Mouse (Mus musculus): Measurements from ENCODE around the gene Zbtb5. TPM values are rescaled to one million over a fixed set of nuclear protein-coding genes. Genes with fewer than 3 reads are reported as not detected.

Gene Zbtb5
- polyA plus RNA-seq, 1 experiment = 12.7 TPM

DNA sequence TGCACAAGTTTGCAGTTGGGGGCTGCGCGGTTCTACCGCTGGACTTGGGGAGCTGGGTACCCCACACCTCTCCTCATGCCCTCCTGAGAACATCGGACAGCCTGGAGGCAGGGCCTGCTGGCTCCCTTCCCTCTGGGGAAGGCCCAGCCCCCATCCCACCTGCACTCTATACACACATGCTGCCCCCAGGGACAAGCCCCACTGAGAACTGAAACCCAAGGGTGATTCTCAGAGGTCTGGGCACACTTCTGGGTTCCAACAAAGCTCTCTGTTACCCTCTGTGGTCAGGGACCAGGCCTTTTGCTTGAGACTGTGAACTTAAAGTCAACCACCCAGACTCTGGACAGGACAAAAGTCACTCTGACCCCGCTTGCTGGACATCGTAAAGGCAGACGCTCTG, 42.2 kb downstream of the Zbtb5 start:
- Histone ChIP-seq H3K4me3 (ENCODE audit: extremely low read depth, insufficient read depth, insufficient read length) (no peak overlapping the region; the same call in 1 of the 2 replicates), H3K27ac (ENCODE audit: insufficient read depth, low read length) (peak overlapping the region; percentile 87), H3K36me3 (ENCODE audit: control insufficient read depth, insufficient read depth, low read length) (no peaks in the 10 kb centered on the region), H3K27me3 (ENCODE audit: control insufficient read depth, insufficient read depth, low read length) (no peaks in the 10 kb centered on the region), H3K4me1 (ENCODE audit: control insufficient read depth, insufficient read depth, insufficient read length) (peaks cover 45% of the 10 kb centered on the region; the same call in 1 of the 2 replicates)
- TF ChIP-seq POLR2A (IDR thresholded peaks at IDR 0.05; ENCODE audit: low read depth, low read length) (peak; percentile 17; the same call in 1 of the 2 replicates), CTCF (IDR thresholded peaks at IDR 0.05; ENCODE audit: extremely low read depth, insufficient read depth, insufficient read length, insufficient replicate concordance) (no peak)
- peak; percentile 65 to 84 for DNase-seq (ENCODE audit: low read depth in 1 of 2, low spot score in 2 of 2)
- WGBS = 32% methylated on average over 7 of the region's 7 CpGs

DNA sequence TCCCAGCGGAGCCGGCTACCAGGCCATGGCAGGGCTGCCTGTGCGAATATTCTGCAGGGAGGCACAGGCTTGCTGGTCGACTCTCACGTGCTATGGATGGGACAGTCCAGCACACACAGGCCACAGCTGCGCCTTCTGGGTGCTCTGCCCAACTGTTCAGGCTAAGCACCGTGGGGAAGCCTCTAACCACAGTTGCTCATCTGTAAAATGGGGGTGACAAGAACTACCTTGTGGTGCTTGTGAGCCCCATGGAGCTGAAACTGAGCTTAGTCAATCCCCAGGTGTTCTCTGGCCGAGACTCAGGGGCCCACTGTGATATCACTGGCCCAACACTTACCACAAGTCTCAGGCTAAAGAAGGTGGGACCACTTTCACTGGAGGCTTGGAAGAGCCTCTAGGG, 44.8 kb downstream of the Zbtb5 start:
- Histone ChIP-seq H3K36me3 (ENCODE audit: control insufficient read depth, insufficient read depth, low read length) (no peaks in the 10 kb centered on the region), H3K27me3 (ENCODE audit: control insufficient read depth, insufficient read depth, low read length) (no peaks in the 10 kb centered on the region), H3K27ac (ENCODE audit: insufficient read depth, low read length) (peak overlapping the region; percentile 78), H3K4me3 (ENCODE audit: extremely low read depth, insufficient read depth, insufficient read length) (peak overlapping the region; percentile 47), H3K4me1 (ENCODE audit: control insufficient read depth, insufficient read depth, insufficient read length) (peaks cover 50% of the 10 kb centered on the region)
- 41% methylated on average over 8 of the region's 8 CpGs for WGBS
- DNase-seq (ENCODE audit: low read depth in 1 of 2, low spot score in 2 of 2) = peak in 1 of 2 experiments; percentile 64
- no peak for TF ChIP-seq CTCF (IDR thresholded peaks at IDR 0.05; ENCODE audit: extremely low read depth, insufficient read depth, insufficient read length, insufficient replicate concordance)
- TF ChIP-seq POLR2A (IDR thresholded peaks at IDR 0.05; ENCODE audit: low read depth, low read length) = no peak; the same call in 1 of the 2 replicates

DNA sequence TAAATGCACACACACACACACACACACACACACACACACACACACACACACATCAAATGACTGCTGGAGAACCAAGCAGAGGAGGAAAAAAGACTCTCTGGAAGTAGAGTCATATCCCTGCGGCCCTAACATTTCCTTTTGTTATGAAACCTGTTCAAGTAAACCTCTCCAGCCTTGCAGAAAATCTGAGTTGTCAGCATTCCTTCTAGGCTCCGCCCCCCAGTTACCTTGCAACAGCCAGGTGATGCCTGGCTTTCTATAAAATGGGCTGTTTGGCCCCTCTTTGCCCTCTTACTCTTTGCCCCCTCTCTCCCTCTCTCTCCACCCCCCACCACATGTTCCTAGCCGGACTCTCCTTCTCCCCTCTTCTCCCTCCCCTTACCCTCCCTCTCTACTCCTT, 46.5 kb downstream of the Zbtb5 start:
- Histone ChIP-seq H3K27me3 (ENCODE audit: control insufficient read depth, insufficient read depth, low read length) (no peaks in the 10 kb centered on the region), H3K4me3 (ENCODE audit: extremely low read depth, insufficient read depth, insufficient read length) (no peak overlapping the region), H3K4me1 (ENCODE audit: control insufficient read depth, insufficient read depth, insufficient read length) (peaks cover 49% of the 10 kb centered on the region), H3K27ac (ENCODE audit: insufficient read depth, low read length) (peak overlapping the region; percentile 78), H3K36me3 (ENCODE audit: control insufficient read depth, insufficient read depth, low read length) (no peaks in the 10 kb centered on the region)
- WGBS = 81% methylated on average over 3 of the region's 3 CpGs
- TF ChIP-seq CTCF (IDR thresholded peaks at IDR 0.05; ENCODE audit: extremely low read depth, insufficient read depth, insufficient read length, insufficient replicate concordance) (no peak), POLR2A (IDR thresholded peaks at IDR 0.05; ENCODE audit: low read depth, low read length) (no peak)
- no peak for DNase-seq (ENCODE audit: low read depth in 1 of 2, low spot score in 2 of 2)

DNA sequence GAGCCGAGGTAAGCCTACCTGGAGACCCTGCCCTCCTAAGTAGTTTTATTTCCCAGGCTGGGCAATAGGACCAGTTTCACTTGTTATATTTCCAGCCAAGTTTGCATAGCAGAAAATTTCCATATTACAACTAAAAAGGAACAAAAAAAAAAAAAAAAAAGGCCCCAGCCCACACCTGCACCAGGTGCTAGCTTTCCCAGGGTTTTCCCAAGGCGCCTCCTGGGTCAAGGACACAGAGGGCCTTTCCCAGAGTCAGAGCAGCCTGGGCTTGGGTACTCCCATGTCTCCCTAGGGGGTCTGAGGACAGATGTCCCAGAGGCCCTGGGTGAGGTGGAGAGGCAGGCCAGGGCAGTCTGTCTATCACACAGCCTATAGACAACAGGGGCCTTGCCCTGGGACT, 47.0 kb downstream of the Zbtb5 start:
- H3K27me3 ChIP-seq (ENCODE audit: control insufficient read depth, insufficient read depth, low read length) = no peaks in the 10 kb centered on the region
- TF ChIP-seq CTCF (IDR thresholded peaks at IDR 0.05; ENCODE audit: extremely low read depth, insufficient read depth, insufficient read length, insufficient replicate concordance) = no peak
- TF ChIP-seq POLR2A (IDR thresholded peaks at IDR 0.05; ENCODE audit: low read depth, low read length) = no peak
- DNase-seq (ENCODE audit: low read depth in 1 of 2, low spot score in 2 of 2) = no peak
- peak overlapping the region; percentile 78 for H3K27ac ChIP-seq (ENCODE audit: insufficient read depth, low read length)
- 48% methylated on average over 2 of the region's 2 CpGs for WGBS
- no peak overlapping the region for H3K4me3 ChIP-seq (ENCODE audit: extremely low read depth, insufficient read depth, insufficient read length)
- H3K4me1 ChIP-seq (ENCODE audit: control insufficient read depth, insufficient read depth, insufficient read length) = peaks cover 43% of the 10 kb centered on the region
- H3K36me3 ChIP-seq (ENCODE audit: control insufficient read depth, insufficient read depth, low read length) = no peaks in the 10 kb centered on the region

GRCm38 (mm10) chr4:44963156-44963555, 49.1 kb downstream of the Zbtb5 start:
- TF ChIP-seq CTCF (IDR thresholded peaks at IDR 0.05; ENCODE audit: extremely low read depth, insufficient read depth, insufficient read length, insufficient replicate concordance) (no peak), POLR2A (IDR thresholded peaks at IDR 0.05; ENCODE audit: low read depth, low read length) (no peak)
- peaks cover 27% of the 10 kb centered on the region for H3K4me1 ChIP-seq (ENCODE audit: control insufficient read depth, insufficient read depth, insufficient read length)
- 25% methylated on average over 11 of the region's 11 CpGs for WGBS
- H3K27me3 ChIP-seq (ENCODE audit: control insufficient read depth, insufficient read depth, low read length) = no peaks in the 10 kb centered on the region
- no peak overlapping the region for H3K4me3 ChIP-seq (ENCODE audit: extremely low read depth, insufficient read depth, insufficient read length)
- no peaks in the 10 kb centered on the region for H3K36me3 ChIP-seq (ENCODE audit: control insufficient read depth, insufficient read depth, low read length)
- H3K27ac ChIP-seq (ENCODE audit: insufficient read depth, low read length) = no peak overlapping the region
- no peak for DNase-seq (ENCODE audit: low read depth in 1 of 2, low spot score in 2 of 2)

GRCm38 (mm10) chr4:44959220-44959619, 53.0 kb downstream of the Zbtb5 start:
- no peak overlapping the region for H3K4me3 ChIP-seq (ENCODE audit: extremely low read depth, insufficient read depth, insufficient read length)
- DNase-seq (ENCODE audit: low read depth in 1 of 2, low spot score in 2 of 2) = no peak
- H3K36me3 ChIP-seq (ENCODE audit: control insufficient read depth, insufficient read depth, low read length) = no peaks in the 10 kb centered on the region
- H3K27ac ChIP-seq (ENCODE audit: insufficient read depth, low read length) = no peak overlapping the region
- WGBS = 97% methylated on average over 13 of the region's 13 CpGs
- TF ChIP-seq POLR2A (IDR thresholded peaks at IDR 0.05; ENCODE audit: low read depth, low read length) (no peak), CTCF (IDR thresholded peaks at IDR 0.05; ENCODE audit: extremely low read depth, insufficient read depth, insufficient read length, insufficient replicate concordance) (no peak)
- H3K4me1 ChIP-seq (ENCODE audit: control insufficient read depth, insufficient read depth, insufficient read length) = peaks cover 9% of the 10 kb centered on the region
- no peaks in the 10 kb centered on the region for H3K27me3 ChIP-seq (ENCODE audit: control insufficient read depth, insufficient read depth, low read length)

DNA sequence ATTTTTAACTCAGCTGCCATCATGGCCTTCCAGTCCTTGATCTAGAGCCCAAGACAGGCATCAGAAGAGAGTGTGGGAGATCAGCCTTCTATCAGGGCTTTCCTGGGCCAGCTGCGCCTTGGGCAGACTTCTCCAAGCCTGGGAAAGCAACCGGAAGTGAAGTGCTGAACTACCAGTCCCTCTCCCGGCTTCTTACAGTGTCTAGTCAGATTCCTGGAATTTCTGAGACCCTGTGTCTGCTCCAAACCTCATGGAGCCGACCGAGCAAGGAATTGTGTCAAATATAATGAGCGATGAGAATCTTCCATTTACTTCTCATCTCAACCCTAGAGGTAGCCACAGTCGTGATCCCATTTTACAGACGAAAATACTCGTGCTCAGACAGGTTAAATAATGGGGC, 53.4 kb downstream of the Zbtb5 start:
- no peak for DNase-seq (ENCODE audit: low read depth in 1 of 2, low spot score in 2 of 2)
- H3K4me1 ChIP-seq (ENCODE audit: control insufficient read depth, insufficient read depth, insufficient read length) = peaks cover 9% of the 10 kb centered on the region
- TF ChIP-seq CTCF (IDR thresholded peaks at IDR 0.05; ENCODE audit: extremely low read depth, insufficient read depth, insufficient read length, insufficient replicate concordance) (no peak), POLR2A (IDR thresholded peaks at IDR 0.05; ENCODE audit: low read depth, low read length) (no peak)
- H3K4me3 ChIP-seq (ENCODE audit: extremely low read depth, insufficient read depth, insufficient read length) = no peak overlapping the region
- H3K36me3 ChIP-seq (ENCODE audit: control insufficient read depth, insufficient read depth, low read length) = no peaks in the 10 kb centered on the region
- no peak overlapping the region for H3K27ac ChIP-seq (ENCODE audit: insufficient read depth, low read length)
- WGBS = 92% methylated on average over 9 of the region's 9 CpGs
- H3K27me3 ChIP-seq (ENCODE audit: control insufficient read depth, insufficient read depth, low read length) = no peaks in the 10 kb centered on the region
